18 mouse cellular contexts compared by ENCODE assay signal in genomic region chr12:80562793-80563192, GRCm38 (mm10). TPM values are rescaled to one million over a fixed set of nuclear protein-coding genes. Genes with fewer than 3 reads are reported as not detected.
DNase-seq lines count a peak whose midpoint lies in the region; ATAC-seq and TF ChIP-seq lines count a peak whose summit lies in the region.
"Had no signal": no experiment of that assay in that cellular context is flagged by ENCODE, and none has a peak within 500 bp of the region (broad histone marks: within the 10 kb centered on the region; RNA-seq: fewer than 3 reads in every experiment).

No protein-coding gene starts in this region.

- no peak for ATAC-seq in heart, embryonic 11.5 days (replicated peaks; ENCODE audit: insufficient number of reproducible peaks, low FRiP score, low TSS enrichment)
- peak; percentile 69; the same call in 1 of the 2 replicates for ATAC-seq in heart, embryonic 15.5 days (replicated peaks; ENCODE audit: insufficient number of reproducible peaks, insufficient read depth, low FRiP score, low read depth)
- 0 out of 2 replicates have a peak, but pooled peaks have one; percentile 32 for ATAC-seq in lung, postnatal 0 days

- intact Hi-C loops in heart, adult 2 months (cut with DNase I): no loop called here

- 0 out of 2 replicates have a peak, but pooled peaks have one; percentile 13 for TF ChIP-seq EP300 in heart, adult 2 months (IDR thresholded peaks at IDR 0.05; ENCODE audit: insufficient read depth, low read depth, low read length)
- no peak for TF ChIP-seq EP300 in lung, postnatal 0 days (IDR thresholded peaks at IDR 0.05)

- H3K4me1 ChIP-seq in heart, adult 2 months (ENCODE audit: control insufficient read depth, insufficient read depth, low read length): peaks cover 7% of the 10 kb centered on the region
- H3K4me1 ChIP-seq in heart, embryonic 11.5 days (ENCODE audit: control insufficient read depth, insufficient read depth, low read length): peaks cover 4% of the 10 kb centered on the region; the same call in 1 of the 2 replicates
- H3K4me1 ChIP-seq in heart, embryonic 15.5 days (replicated peaks): peaks cover 16% of the 10 kb centered on the region
- H3K4me1 ChIP-seq in lung, postnatal 0 days (ENCODE audit: insufficient read depth, low read depth, low read length): peaks cover 5% of the 10 kb centered on the region; the same call in 1 of the 2 replicates
- H3K4me1 ChIP-seq: liver, embryonic 13.5 days had no signal

- no peak for TF ChIP-seq CTCF in heart, adult 2 months (IDR thresholded peaks at IDR 0.05)
- no peak for TF ChIP-seq CTCF in lung, postnatal 0 days (IDR thresholded peaks at IDR 0.05)

- no peak overlapping the region for H3K27ac ChIP-seq in heart, adult 2 months
- H3K27ac ChIP-seq in heart, embryonic 11.5 days (ENCODE audit: low read depth, low read length): no peak overlapping the region
- H3K27ac ChIP-seq in heart, embryonic 15.5 days: peak overlapping the region; percentile 69
- H3K27ac ChIP-seq in lung, postnatal 0 days (ENCODE audit: low read length): no peak overlapping the region
- H3K27ac ChIP-seq: embryonic facial prominence, embryonic 12.5 days; hindbrain, embryonic 12.5 days; liver, embryonic 13.5 days; neural tube, embryonic 12.5 days had no signal

- TF ChIP-seq POLR2A in heart, adult 2 months (IDR thresholded peaks at IDR 0.05; ENCODE audit: insufficient read depth, low read depth, low read length): no peak

- DNase-seq in heart, adult 2 months: peak in 1 of 2 experiments; percentile 57
- peak; percentile 20 for DNase-seq in adipocyte (ENCODE audit: low spot score)
- DNase-seq in lung, postnatal 0 days (ENCODE audit: low spot score): peak; percentile 14
- no peak for DNase-seq in left cerebral cortex, adult 8-10 months (ENCODE audit: low spot score in 2 of 2)
- DNase-seq in c-Kit-positive CD71-positive TER-119-positive erythroid progenitor cells, embryonic 14.5 days (ENCODE audit: low spot score): no peak
- DNase-seq: cerebellum, adult 11 months; cerebellum, postnatal 36 days; gastrocnemius, postnatal 25 days; kidney, adult 11 months; kidney, postnatal 4 days; liver, embryonic 13.5 days; right cerebral cortex, postnatal 25 days had no signal

- no peaks in the 10 kb centered on the region for H3K9me3 ChIP-seq in heart, embryonic 11.5 days (replicated peaks; ENCODE audit: control insufficient read depth, low read length)
- no peaks in the 10 kb centered on the region for H3K9me3 ChIP-seq in heart, embryonic 15.5 days (replicated peaks)
- no peaks in the 10 kb centered on the region for H3K9me3 ChIP-seq in lung, postnatal 0 days (ENCODE audit: low read length)
- H3K9me3 ChIP-seq: embryonic facial prominence, embryonic 12.5 days; hindbrain, embryonic 12.5 days; liver, embryonic 13.5 days; neural tube, embryonic 12.5 days had no signal

- WGBS in heart, adult 2 months: 20% methylated on average over 5 of the region's 5 CpGs
- WGBS in heart, embryonic 11.5 days (ENCODE audit: insufficient replicate concordance): 33% methylated on average over 5 of the region's 5 CpGs
- WGBS in heart, embryonic 15.5 days: 20% methylated on average over 5 of the region's 5 CpGs
- 32% methylated on average over 5 of the region's 5 CpGs for WGBS in lung, postnatal 0 days

- H3K79me2 ChIP-seq in heart, adult 2 months (replicated peaks; ENCODE audit: control insufficient read depth, insufficient read depth, low read length): no peaks in the 10 kb centered on the region

- H3K36me3 ChIP-seq in heart, adult 2 months (ENCODE audit: control insufficient read depth, insufficient read depth, low read length): no peaks in the 10 kb centered on the region
- no peaks in the 10 kb centered on the region for H3K36me3 ChIP-seq in heart, embryonic 11.5 days (ENCODE audit: control insufficient read depth, insufficient read depth, low read length)
- no peaks in the 10 kb centered on the region for H3K36me3 ChIP-seq in heart, embryonic 15.5 days
- no peaks in the 10 kb centered on the region for H3K36me3 ChIP-seq in lung, postnatal 0 days (ENCODE audit: insufficient read depth, low read length)
- H3K36me3 ChIP-seq: embryonic facial prominence, embryonic 12.5 days; hindbrain, embryonic 12.5 days; liver, embryonic 13.5 days; neural tube, embryonic 12.5 days had no signal

- H3K27me3 ChIP-seq in heart, adult 2 months (ENCODE audit: control insufficient read depth, insufficient read depth, low read length): no peaks in the 10 kb centered on the region
- H3K27me3 ChIP-seq in heart, embryonic 11.5 days (ENCODE audit: control insufficient read depth, insufficient read depth, low read length): no peaks in the 10 kb centered on the region
- H3K27me3 ChIP-seq in heart, embryonic 15.5 days: 0 out of 2 replicates have a peak, but pooled peaks cover 3% of the 10 kb centered on the region
- H3K27me3 ChIP-seq in lung, postnatal 0 days (replicated peaks; ENCODE audit: insufficient read depth, low read length): no peaks in the 10 kb centered on the region
- H3K27me3 ChIP-seq: embryonic facial prominence, embryonic 12.5 days; hindbrain, embryonic 12.5 days; neural tube, embryonic 12.5 days had no signal

- no peak overlapping the region for H3K9ac ChIP-seq in heart, adult 2 months (ENCODE audit: low read depth, low read length)
- no peak overlapping the region for H3K9ac ChIP-seq in heart, embryonic 11.5 days (ENCODE audit: low read depth, low read length)
- H3K9ac ChIP-seq in heart, embryonic 15.5 days: no peak overlapping the region
- no peak overlapping the region for H3K9ac ChIP-seq in lung, postnatal 0 days (replicated peaks; ENCODE audit: low read depth)
- H3K9ac ChIP-seq: embryonic facial prominence, embryonic 12.5 days; hindbrain, embryonic 12.5 days; liver, embryonic 13.5 days; neural tube, embryonic 12.5 days had no signal

- no peak overlapping the region for H3K4me2 ChIP-seq in heart, embryonic 11.5 days
- H3K4me2 ChIP-seq in heart, embryonic 15.5 days: peak overlapping the region; percentile 24
- no peak overlapping the region for H3K4me2 ChIP-seq in lung, postnatal 0 days (replicated peaks; ENCODE audit: low read depth, low read length)
- H3K4me2 ChIP-seq: embryonic facial prominence, embryonic 12.5 days; hindbrain, embryonic 12.5 days; liver, embryonic 13.5 days; neural tube, embryonic 12.5 days had no signal

- no peak overlapping the region for H3K4me3 ChIP-seq in heart, adult 2 months
- no peak overlapping the region for H3K4me3 ChIP-seq in heart, embryonic 11.5 days (ENCODE audit: low read depth, low read length)
- H3K4me3 ChIP-seq in heart, embryonic 15.5 days: no peak overlapping the region
- H3K4me3 ChIP-seq in lung, postnatal 0 days (ENCODE audit: low read depth, low read length): no peak overlapping the region
- H3K4me3 ChIP-seq: embryonic facial prominence, embryonic 12.5 days; hindbrain, embryonic 12.5 days; liver, embryonic 13.5 days; neural tube, embryonic 12.5 days had no signal

RNA-seq across cellular contexts. Expression of gene Galnt16, which starts 44.7 kb away (rescaled TPM):
- total RNA-seq in heart, adult 2 months (2021): 1 to 10 TPM; 2.0 to 3.0 TPM
- 3.0 and 3.4 TPM in 2 replicates for polyA plus RNA-seq in heart, adult 2 months (2012; rRNA removed)
- 1.0 and 1.3 TPM in 2 replicates for polyA plus RNA-seq in heart, embryonic 11.5 days (2014; fragmentation: Nextera tagmentation; extraction: Ambion mirVana)
- polyA plus RNA-seq in heart, embryonic 15.5 days (2015; fragmentation: Nextera tagmentation; extraction: Ambion mirVana): 6.9 and 11.1 TPM in 2 replicates
- 5.5 and 5.6 TPM in 2 replicates for polyA plus RNA-seq in lung, postnatal 0 days (2015; fragmentation: Nextera tagmentation; extraction: Ambion mirVana)
- 100 to 1,000 TPM in 1 of 4 experiments, 10 to 100 TPM in 3; 94.5 to 107 (median 97.9) TPM for total RNA-seq in left cerebral cortex, adult 8-10 months (2022)
- total RNA-seq: megakaryocyte, adult 5-6 weeks had no signal

Comparison
In these comparisons a context has a peak if more than half of its experiments do, and no peak if none do; other contexts are left out.
1. DNase-seq: peak in adipocyte (single experiment) and lung, postnatal 0 days (single experiment); none in left cerebral cortex, adult 8-10 months (0 of 2) and c-Kit-positive CD71-positive TER-119-positive erythroid progenitor cells, embryonic 14.5 days (single experiment).